Mouse (Mus musculus) cortical plate, adult 2 months (tissue): ENCODE results near the gene Sprr1b. TPM values are rescaled to one million over a fixed set of nuclear protein-coding genes. Genes with fewer than 3 reads are reported as not detected.

ENCODE experiments used
- H3K27ac ChIP-seq: fragments of 200-500 bp; 2 replicates; pipeline ENCODE4 v1.5.1; 2012; ENCODE audit warnings: low read length, control low read depth, inconsistent platforms; ENCODE audit not compliant: insufficient read depth
- H3K4me1 ChIP-seq: fragments of 200-500 bp; 2 replicates; pipeline ENCODE4 v1.6.1; 2011; ENCODE audit warnings: low read length; ENCODE audit not compliant: control insufficient read depth, insufficient read depth
- H3K4me3 ChIP-seq: fragments of 200-500 bp; 2 replicates; pipeline ENCODE4 v1.5.1; 2011; ENCODE audit warnings: mild to moderate bottlenecking, low read length, control low read depth; ENCODE audit not compliant: insufficient read depth
- CTCF ChIP-seq: fragments of 200-500 bp; IDR thresholded peaks from 2 replicates; pipeline ENCODE4 v1.5.1; 2011; ENCODE audit warnings: mild to moderate bottlenecking, control low read depth, low read length; ENCODE audit not compliant: insufficient read depth; ENCODE audit errors: extremely low read depth
- POLR2A ChIP-seq: fragments of 200-500 bp; IDR thresholded peaks from 2 replicates; pipeline ENCODE4 v1.6.1; 2011; ENCODE audit warnings: mild to moderate bottlenecking, low read length, control low read depth; ENCODE audit not compliant: insufficient read depth; ENCODE audit errors: extremely low read depth
- polyA plus RNA-seq: library from polyadenylated mRNA; depleted of rRNA; stranded (reverse); fragments of >200 nt; gene quantifications from 2 replicates; pipeline ENCODE4 v1.2.3, GENCODE M21; 2012; rRNA removed

Sprr1b gene
- polyA plus RNA-seq, 1 experiment: not detected

DNA sequence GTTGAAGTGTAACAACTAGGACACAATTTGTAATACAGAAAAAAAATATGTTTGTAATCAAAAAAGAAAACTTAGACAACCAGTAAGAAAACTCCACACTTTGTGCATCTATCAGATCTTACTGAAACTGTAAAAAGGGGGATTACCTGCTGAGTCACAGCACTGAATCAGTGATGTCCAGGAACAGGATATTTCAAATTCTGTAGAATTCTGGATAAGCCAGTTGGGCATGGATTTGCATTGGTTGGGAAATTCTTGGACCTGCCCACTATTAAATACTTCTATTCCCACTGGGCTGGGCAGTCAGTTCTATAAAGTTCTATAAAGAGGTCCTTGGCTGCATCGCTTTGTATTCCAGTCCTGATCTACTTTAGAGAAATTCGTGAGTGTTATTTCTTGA lies 20.8 kb downstream of the Sprr1b start, which contains the start of gene Sprr2j-ps:
TSS of gene Sprr2j-ps (plus strand) at position 301 of the 400 bp plus-strand sequence.
- Histone ChIP-seq H3K4me3 (no peak within 1 kb of the TSS), H3K27ac (no peak within 1 kb of the TSS), H3K4me1 (no peaks in the 10 kb centered on the region)
- TF ChIP-seq CTCF (no peak), POLR2A (no peak)

GRCm38 (mm10) chr3:92407691-92408090 lies 30.9 kb downstream of the Sprr1b start, which contains the start of gene Sprr2i:
Gene Sprr2i, plus strand, starts transcription at chr3:92407991.
- Histone ChIP-seq H3K4me1 (no peaks in the 10 kb centered on the region), H3K27ac (no peak within 1 kb of the TSS), H3K4me3 (no peak within 1 kb of the TSS)
- TF ChIP-seq CTCF (no peak), POLR2A (no peak)

DNA sequence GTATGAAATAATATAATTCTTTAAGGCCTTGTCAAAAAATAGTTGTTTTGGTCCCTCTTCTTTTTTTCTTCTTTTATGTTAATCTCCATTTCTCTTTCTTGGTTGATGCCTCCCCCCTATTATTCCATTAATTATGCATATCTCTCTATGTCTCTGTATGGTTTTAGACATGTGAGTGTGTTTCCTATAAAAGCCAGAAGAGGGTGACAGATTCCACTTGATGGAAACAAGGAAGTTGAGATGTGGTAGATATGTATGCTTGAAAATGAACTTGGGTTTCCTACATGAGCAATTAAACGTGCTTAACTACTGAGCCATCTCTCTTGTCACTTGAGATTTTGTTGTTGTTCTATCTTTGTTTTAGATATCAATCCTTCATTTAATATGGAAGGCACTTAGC lies 44.3 kb downstream of the Sprr1b start:
- H3K27ac ChIP-seq: no peak overlapping the region
- H3K4me3 ChIP-seq: no peak overlapping the region
- TF ChIP-seq CTCF (no peak), POLR2A (no peak)
- H3K4me1 ChIP-seq: no peaks in the 10 kb centered on the region

Other genes starting within 250 kb of the Sprr1b start
- gene Sprr2a1, start 223.0 kb downstream of the Sprr1b start, polyA plus RNA-seq: 0.06 TPM in 1 of 2 replicates, not detected in the other
- 1.8 and 3.8 TPM in 2 replicates for gene Sprr2a2, start 222.9 kb downstream of the Sprr1b start, polyA plus RNA-seq
- gene Sprr2a3, start 153.4 kb downstream of the Sprr1b start, polyA plus RNA-seq: 0.11 TPM in 1 of 2 replicates, not detected in the other
- not detected in 2 replicates for gene Sprr2b, start 122.2 kb downstream of the Sprr1b start, polyA plus RNA-seq
- not detected in 2 replicates for gene Sprr2d, start 99.6 kb downstream of the Sprr1b start, polyA plus RNA-seq
- gene Sprr2e, start 86.6 kb downstream of the Sprr1b start, polyA plus RNA-seq: not detected in 2 replicates
- gene Sprr2f, start 73.6 kb downstream of the Sprr1b start, polyA plus RNA-seq: not detected in 2 replicates
- not detected in 2 replicates for gene Sprr2h, start 53.1 kb downstream of the Sprr1b start, polyA plus RNA-seq
- gene Sprr2i, start 30.8 kb downstream of the Sprr1b start, polyA plus RNA-seq: not detected in 2 replicates
- not detected in 2 replicates for gene Sprr2j-ps, start 20.7 kb downstream of the Sprr1b start, polyA plus RNA-seq
- 11.5 TPM in 2 replicates for gene Gm9774, start 9.4 kb downstream of the Sprr1b start, polyA plus RNA-seq
- not detected in 2 replicates for gene Sprr2k, start 6.2 kb downstream of the Sprr1b start, polyA plus RNA-seq
- gene Sprr3, start 19.9 kb upstream of the Sprr1b start, polyA plus RNA-seq: not detected in 2 replicates
- 0.26 and 0.42 TPM in 2 replicates for gene Sprr1a, start 47.1 kb upstream of the Sprr1b start, polyA plus RNA-seq
- not detected in 2 replicates for gene Sprr4, start 61.7 kb upstream of the Sprr1b start, polyA plus RNA-seq
- gene 2310046K23Rik, start 95.7 kb upstream of the Sprr1b start, polyA plus RNA-seq: not detected in 2 replicates
- not detected in 2 replicates for gene Ivl, start 134.9 kb upstream of the Sprr1b start, polyA plus RNA-seq
- gene Smcp, start 150.2 kb upstream of the Sprr1b start, polyA plus RNA-seq: not detected in 2 replicates
- gene 2210017I01Rik, start 168.7 kb upstream of the Sprr1b start, polyA plus RNA-seq: not detected in 2 replicates
- gene Lce6a, start 182.9 kb upstream of the Sprr1b start, polyA plus RNA-seq: not detected in 2 replicates
- gene Lce1a1, start 209.5 kb upstream of the Sprr1b start, polyA plus RNA-seq: not detected in 2 replicates
- not detected in 2 replicates for gene Lce1b, start 218.1 kb upstream of the Sprr1b start, polyA plus RNA-seq
- not detected in 2 replicates for gene Lce1a2, start 231.5 kb upstream of the Sprr1b start, polyA plus RNA-seq
- gene Lce1c, start 240.5 kb upstream of the Sprr1b start, polyA plus RNA-seq: not detected in 2 replicates
- not detected in 2 replicates for gene Lce1d, start 248.4 kb upstream of the Sprr1b start, polyA plus RNA-seq